Mouse (Mus musculus): ENCODE measurements at regions not wholly inside any gene's neighbourhood (a gene's known extent, or its start where the extent isn't known, plus 50 kb on each side); places are given as distances from the start of the nearest gene placed in this dataset.

DNA sequence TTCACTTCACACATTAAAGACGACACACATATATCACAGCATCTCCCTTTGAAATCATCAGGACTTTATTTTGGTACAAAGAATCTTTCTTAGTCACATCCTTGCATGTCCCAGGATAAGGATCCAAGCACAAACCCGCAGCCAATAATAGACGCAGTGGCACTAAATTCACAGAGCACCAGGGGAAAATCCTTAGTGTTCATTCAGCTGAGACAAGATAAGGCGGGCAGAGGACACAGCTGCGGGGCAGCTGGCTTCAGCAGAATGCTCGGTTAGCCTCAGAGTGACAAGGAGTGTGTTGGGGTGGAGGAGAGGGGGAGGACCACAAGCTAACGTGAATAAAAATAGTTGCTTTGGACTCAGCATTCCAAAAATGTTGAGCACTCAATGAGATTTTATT, 70.7 kb downstream of the Gm11983 start:
- no peak for TF ChIP-seq CTCF (IDR thresholded peaks at IDR 0.05; ENCODE audit: low read depth)
- no peak for TF ChIP-seq EP300 (IDR thresholded peaks at IDR 0.05; ENCODE audit: low read depth)

Measured in liver, postnatal 0 days (tissue).